Mouse (Mus musculus) liver, embryonic 14.5 days (tissue): ENCODE results near the gene Hist1h3b. TPM values are rescaled to one million over a fixed set of nuclear protein-coding genes. Genes with fewer than 3 reads are reported as not detected.

ENCODE experiments used
- ATAC-seq: fragments of 200-750 bp; cut with Nextera tagmentation; 2 replicates; pipeline ENCODE4 v1.8.0; 2017; ENCODE audit warnings: moderate number of reproducible peaks, mild to moderate bottlenecking, moderate library complexity; ENCODE audit not compliant: insufficient read depth
- DNase-seq, 3 experiments: peaks; one replicate each; pipeline ENCODE4 v3.0.0-alpha.2; 2012 to 2013; ENCODE audit warnings: low read depth in 3 of 3, low spot score in 3 of 3
- H3K27ac ChIP-seq: fragments of 300-500 bp; sonication (generic); 2 replicates; pipeline ENCODE4 v1.5.1; 2014; ENCODE audit warnings: moderate library complexity, mild to moderate bottlenecking, control low read depth, inconsistent platforms
- H3K27me3 ChIP-seq: fragments of 300-500 bp; sonication (generic); 2 replicates; pipeline ENCODE4 v1.6.1; 2014; ENCODE audit warnings: mild to moderate bottlenecking, low read length, moderate library complexity; ENCODE audit not compliant: control insufficient read depth, insufficient read depth
- H3K36me3 ChIP-seq: fragments of 300-500 bp; sonication (generic); replicated peaks from 2 replicates; pipeline ENCODE4 v1.6.1; 2014; ENCODE audit warnings: low read depth; ENCODE audit not compliant: control insufficient read depth, insufficient read depth
- H3K4me1 ChIP-seq, 2 experiments: fragments of 200-500 bp in 1 of 2; fragments of 300-500 bp in 1 of 2; sonication (generic) in 1 of 2; replicated peaks; 2 replicates each; pipeline ENCODE4 v1.6.1; 2012 to 2014; ENCODE audit warnings: antibody characterized with exemption in 1 of 2, inconsistent platforms in 1 of 2, low read length in 1 of 2; ENCODE audit not compliant: control insufficient read depth in 2 of 2, insufficient read depth in 2 of 2
- H3K4me2 ChIP-seq: fragments of 300-500 bp; sonication (generic); 2 replicates; pipeline ENCODE4 v1.6.1; 2014; ENCODE audit warnings: low read depth, mild to moderate bottlenecking, control low read depth, moderate library complexity
- H3K4me3 ChIP-seq, 2 experiments: fragments of 200-500 bp in 1 of 2; fragments of 300-500 bp in 1 of 2; sonication (generic) in 1 of 2; 2 replicates each; pipeline ENCODE4 v1.5.1; 2012 to 2014; ENCODE audit warnings: low read depth in 2 of 2, low read length in 2 of 2, mild to moderate bottlenecking in 2 of 2, control low read depth in 1 of 2, inconsistent platforms in 1 of 2, moderate library complexity in 1 of 2; ENCODE audit not compliant: insufficient read depth in 1 of 2
- H3K9ac ChIP-seq: fragments of 300-500 bp; sonication (generic); replicated peaks from 2 replicates; pipeline ENCODE4 v1.6.1; 2014; ENCODE audit warnings: mild to moderate bottlenecking, control low read depth, moderate library complexity
- H3K9me3 ChIP-seq: fragments of 300-500 bp; sonication (generic); 2 replicates; pipeline ENCODE4 v1.6.1; 2016; ENCODE audit warnings: low read length, mixed read lengths; ENCODE audit not compliant: control insufficient read depth
- CTCF ChIP-seq: IDR thresholded peaks from 2 replicates; pipeline ENCODE4 v1.5.1; 2016; ENCODE audit warnings: antibody characterized with exemption, low read depth, control low read depth
- EP300 ChIP-seq: IDR thresholded peaks from 2 replicates; pipeline ENCODE4 v1.6.1; 2016; ENCODE audit warnings: antibody characterized with exemption, low read depth
- WGBS: fragments of 180-500 bp; shearing (Covaris S2); extraction: QIAGEN DNeasy Blood & Tissue Kit; methylation state at CpG from one replicate; pipeline ENCODE4 v1.1.7; 2014; ENCODE audit not compliant: insufficient replicate concordance; 5-methylcytosine and 5-hydroxymethylcytosine counted together
- polyA plus RNA-seq, 2 experiments: library from polyadenylated mRNA; depleted of rRNA in 1 of 2; stranded (reverse) in 1 of 2; unstranded in 1 of 2; fragments of >200 nt; fragmentation: Nextera tagmentation in 1 of 2; extraction: Ambion mirVana in 1 of 2; gene quantifications; 2 replicates each; pipeline versions ENCODE4 v1.2.1 to v1.2.3; 2012 to 2014

Hist1h3b gene
- polyA plus RNA-seq, 2 experiments, result 11.4 to 40.0 TPM

DNA sequence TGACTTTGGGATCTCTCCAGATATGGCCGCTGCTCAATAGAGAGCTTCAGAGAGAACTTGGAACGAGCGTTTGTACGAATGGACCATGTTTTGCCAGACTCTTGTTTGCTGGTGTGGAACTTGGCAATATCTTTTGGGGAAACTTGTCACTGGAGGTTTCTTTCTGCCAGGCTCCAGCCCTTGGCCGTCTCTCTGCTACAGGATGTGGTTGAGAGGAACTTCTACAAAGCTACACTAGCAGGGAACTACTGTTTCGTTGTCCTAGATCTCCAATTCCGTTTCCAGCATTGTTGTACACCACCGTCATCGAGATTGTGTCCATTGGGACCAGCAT, 22.9 kb upstream of the Hist1h3b start:
- Histone ChIP-seq H3K27ac (no peak overlapping the region), H3K4me3 (no peak overlapping the region), H3K4me1 (peaks cover 15 to 27% of the 10 kb centered on the region in 2 experiments), H3K9ac (0 out of 2 replicates have a peak overlapping the region, but pooled peaks have one; percentile 33), H3K36me3 (no peaks in the 10 kb centered on the region), H3K4me2 (no peak overlapping the region), H3K9me3 (no peaks in the 10 kb centered on the region), H3K27me3 (no peaks in the 10 kb centered on the region)
- DNase-seq, result no peak
- ATAC-seq, result no peak
- no peak for TF ChIP-seq EP300
- no peak for TF ChIP-seq CTCF
- WGBS, result 47% methylated on average over 9 of the region's 9 CpGs

- DNase-seq (no peak), ATAC-seq (no peak)
- 80% methylated on average over 5 of the region's 5 CpGs for WGBS
- Histone ChIP-seq H3K4me1 (peaks cover 13 to 22% of the 10 kb centered on the region in 2 experiments), H3K9me3 (no peaks in the 10 kb centered on the region), H3K27ac (no peak overlapping the region), H3K4me2 (no peak overlapping the region), H3K27me3 (no peaks in the 10 kb centered on the region), H3K4me3 (no peak overlapping the region), H3K36me3 (no peaks in the 10 kb centered on the region), H3K9ac (0 out of 2 replicates have a peak overlapping the region, but pooled peaks have one; percentile 33)
- no peak for TF ChIP-seq CTCF
- TF ChIP-seq EP300, result no peak
Measured at GRCm38 (mm10) chr13:23729706-23730105, 22.4 kb upstream of the Hist1h3b start.

DNA sequence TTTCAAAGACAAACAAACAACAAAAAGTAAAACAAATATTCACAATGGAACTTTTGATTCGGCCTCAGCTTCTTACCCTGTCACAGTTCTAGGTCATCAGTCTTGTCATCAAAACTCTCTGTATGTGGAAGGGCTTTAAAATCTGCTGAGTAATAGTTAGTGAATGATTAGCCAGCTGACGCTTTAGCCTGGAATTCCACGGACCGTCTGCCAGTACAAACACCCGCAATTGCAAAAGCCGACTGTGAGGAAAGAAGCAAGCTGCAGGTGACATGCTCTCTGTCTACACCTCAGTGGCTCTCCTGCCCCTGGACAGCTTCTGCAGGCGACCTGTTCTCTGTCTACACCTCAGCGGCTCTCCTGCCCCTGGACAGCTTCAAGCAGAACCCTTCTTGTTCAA, 21.6 kb upstream of the Hist1h3b start:
- no peaks in the 10 kb centered on the region for H3K27me3 ChIP-seq
- no peak overlapping the region for H3K4me2 ChIP-seq
- no peak for DNase-seq
- ATAC-seq, result peak; percentile 52
- H3K4me3 ChIP-seq, result no peak overlapping the region
- H3K36me3 ChIP-seq, result no peaks in the 10 kb centered on the region
- 45% methylated on average over 8 of the region's 8 CpGs for WGBS
- no peaks in the 10 kb centered on the region for H3K9me3 ChIP-seq
- peaks cover 11 to 18% of the 10 kb centered on the region in 2 experiments for H3K4me1 ChIP-seq
- TF ChIP-seq CTCF (no peak), EP300 (no peak)
- no peak overlapping the region for H3K9ac ChIP-seq
- no peak overlapping the region for H3K27ac ChIP-seq

DNA sequence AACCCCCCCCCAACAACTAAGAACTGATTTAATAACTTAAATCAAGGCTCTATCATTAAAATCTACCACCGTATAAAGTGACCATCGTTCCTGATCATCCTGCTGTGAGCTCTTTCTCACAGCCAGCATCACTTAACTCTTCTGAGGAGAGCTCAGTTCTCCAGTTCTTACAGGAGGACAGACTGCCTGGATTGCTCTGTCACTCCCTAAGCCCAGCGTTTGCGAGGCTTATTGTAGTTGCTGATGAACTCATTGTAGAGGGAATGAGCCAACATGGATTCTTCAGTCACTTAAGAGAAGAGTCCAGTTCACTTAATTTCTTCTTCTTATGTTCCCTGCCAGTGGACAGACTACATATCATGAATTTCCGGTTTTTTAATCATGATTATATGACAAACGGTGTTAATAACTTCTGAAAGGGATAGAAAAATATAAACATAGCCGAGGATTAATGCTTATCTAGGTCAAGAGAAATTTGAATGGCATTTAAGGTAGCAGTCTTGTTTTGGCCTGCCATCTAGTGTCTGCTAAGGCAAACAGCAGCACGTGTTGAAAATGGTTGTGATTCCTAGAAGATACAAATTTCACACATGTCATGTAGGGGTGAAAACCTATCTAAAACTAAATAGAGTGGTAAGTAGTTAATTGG, 19.8 kb upstream of the Hist1h3b start:
- Histone ChIP-seq H3K4me3 (no peak overlapping the region), H3K9me3 (no peaks in the 10 kb centered on the region), H3K27ac (no peak overlapping the region), H3K9ac (no peak overlapping the region), H3K4me2 (no peak overlapping the region), H3K36me3 (no peaks in the 10 kb centered on the region), H3K4me1 (peaks cover 11 to 14% of the 10 kb centered on the region in 2 experiments), H3K27me3 (no peaks in the 10 kb centered on the region)
- no peak for ATAC-seq
- WGBS, result 25% methylated on average over 8 of the region's 8 CpGs
- DNase-seq, result no peak
- peak; percentile 79 for TF ChIP-seq CTCF
- TF ChIP-seq EP300, result no peak

GRCm38 (mm10) chr13:23737091-23737490, 15.0 kb upstream of the Hist1h3b start:
- peaks cover 12 to 14% of the 10 kb centered on the region in 2 experiments for H3K4me1 ChIP-seq
- no peaks in the 10 kb centered on the region for H3K36me3 ChIP-seq
- no peak for ATAC-seq
- no peak overlapping the region for H3K4me2 ChIP-seq
- no peaks in the 10 kb centered on the region for H3K9me3 ChIP-seq
- no peak for TF ChIP-seq EP300
- TF ChIP-seq CTCF, result no peak
- no peak for DNase-seq
- 84% methylated on average over 5 of the region's 5 CpGs for WGBS
- H3K9ac ChIP-seq, result no peak overlapping the region
- H3K4me3 ChIP-seq, result no peak overlapping the region
- no peaks in the 10 kb centered on the region for H3K27me3 ChIP-seq
- peak overlapping the region; percentile 51 for H3K27ac ChIP-seq
